Mouse (Mus musculus) forebrain, embryonic 15.5 days (tissue): ENCODE measurements around the gene Sorbs1. TPM values are rescaled to one million over a fixed set of nuclear protein-coding genes. Genes with fewer than 3 reads are reported as not detected.

Source experiments
- ATAC-seq: fragments of 200-750 bp; cut with Nextera tagmentation; replicated peaks from 2 replicates; pipeline ENCODE4 v1.8.0; 2017; ENCODE audit warnings: mild to moderate bottlenecking, moderate TSS enrichment, moderate library complexity
- H3K27ac ChIP-seq: fragments of 300-500 bp; sonication (generic); replicated peaks from 2 replicates; pipeline ENCODE4 v1.5.1; 2015; ENCODE audit warnings: mild to moderate bottlenecking, inconsistent platforms
- H3K27me3 ChIP-seq: fragments of 300-500 bp; sonication (generic); 2 replicates; pipeline ENCODE4 v1.6.1; 2015; ENCODE audit warnings: inconsistent platforms
- H3K36me3 ChIP-seq: fragments of 300-500 bp; sonication (generic); 2 replicates; pipeline ENCODE4 v1.6.1; 2015; ENCODE audit warnings: mild to moderate bottlenecking, inconsistent platforms
- H3K4me1 ChIP-seq: fragments of 300-500 bp; sonication (generic); 2 replicates; pipeline ENCODE4 v1.6.1; 2015; ENCODE audit warnings: inconsistent platforms
- H3K4me2 ChIP-seq: fragments of 300-500 bp; sonication (generic); replicated peaks from 2 replicates; pipeline ENCODE4 v1.6.1; 2015; ENCODE audit warnings: mild to moderate bottlenecking, inconsistent platforms
- H3K4me3 ChIP-seq: fragments of 300-500 bp; sonication (generic); 2 replicates; pipeline ENCODE4 v1.5.1; 2015; ENCODE audit warnings: mild to moderate bottlenecking, inconsistent platforms
- H3K9ac ChIP-seq: fragments of 300-500 bp; sonication (generic); replicated peaks from 2 replicates; pipeline ENCODE4 v1.6.1; 2015; ENCODE audit warnings: mild to moderate bottlenecking, inconsistent platforms
- H3K9me3 ChIP-seq: fragments of 300-500 bp; sonication (generic); 2 replicates; pipeline ENCODE4 v1.6.1; 2016; ENCODE audit warnings: inconsistent platforms
- WGBS: fragments of 180-500 bp; shearing (Covaris S2); methylation state at CpG from one replicate; pipeline ENCODE4 v1.1.7; 2015; ENCODE audit warnings: mixed read lengths; 5-methylcytosine and 5-hydroxymethylcytosine counted together
- polyA plus RNA-seq: library from polyadenylated mRNA; unstranded; fragments of >200 nt; fragmentation: Nextera tagmentation; extraction: Ambion mirVana; gene quantifications from 2 replicates; pipeline ENCODE4 v1.2.1, GENCODE M21; 2015

The Sorbs1 gene
- polyA plus RNA-seq, 1 experiment from 2014 or later = 111 TPM

GRCm38 (mm10) chr19:40356536-40357522 is 156.8 kb downstream of the Sorbs1 start:
- Histone ChIP-seq H3K27ac (no peak overlapping the region), H3K4me1 (peaks cover 15% of the 10 kb centered on the region), H3K4me2 (no peak overlapping the region), H3K9ac (no peak overlapping the region), H3K9me3 (no peaks in the 10 kb centered on the region), H3K36me3 (peaks cover 2% of the 10 kb centered on the region), H3K27me3 (no peaks in the 10 kb centered on the region), H3K4me3 (no peak overlapping the region)
- WGBS = 87% methylated on average over 15 of the region's 15 CpGs
- ATAC-seq = no peak

- no peak overlapping the region for H3K9ac ChIP-seq
- H3K27me3 ChIP-seq = no peaks in the 10 kb centered on the region
- H3K4me3 ChIP-seq = no peak overlapping the region
- no peaks in the 10 kb centered on the region for H3K9me3 ChIP-seq
- H3K36me3 ChIP-seq = peaks cover 5% of the 10 kb centered on the region
- ATAC-seq = no peak
- no peak overlapping the region for H3K4me2 ChIP-seq
- H3K27ac ChIP-seq = no peak overlapping the region
- peaks cover 10% of the 10 kb centered on the region for H3K4me1 ChIP-seq
- WGBS = 90% methylated on average over 3 of the region's 3 CpGs
Measured at GRCm38 (mm10) chr19:40355075-40355474, 158.5 kb downstream of the Sorbs1 start.

GRCm38 (mm10) chr19:40352006-40352405 is 161.6 kb downstream of the Sorbs1 start:
- no peak for ATAC-seq

GRCm38 (mm10) chr19:40350835-40351234 is 162.7 kb downstream of the Sorbs1 start:
- 85% methylated on average over 4 of the region's 4 CpGs for WGBS
- H3K27ac ChIP-seq = peak overlapping the region; percentile 79; the same call in 1 of the 2 replicates

More at GRCm38 (mm10) chr19:40352006-40352405, 161.6 kb downstream of the Sorbs1 start:
- Histone ChIP-seq H3K9ac (no peak overlapping the region), H3K4me1 (peaks cover 36% of the 10 kb centered on the region), H3K27me3 (no peaks in the 10 kb centered on the region), H3K4me2 (no peak overlapping the region), H3K36me3 (peaks cover 5% of the 10 kb centered on the region), H3K9me3 (no peaks in the 10 kb centered on the region), H3K27ac (no peak overlapping the region), H3K4me3 (no peak overlapping the region)
- WGBS = 79% methylated on average over 14 of the region's 14 CpGs

GRCm38 (mm10) chr19:40349713-40350671 is 163.6 kb downstream of the Sorbs1 start:
- Histone ChIP-seq H3K4me2 (peak overlapping the region; percentile 33), H3K4me1 (peaks cover 41% of the 10 kb centered on the region), H3K9me3 (no peaks in the 10 kb centered on the region), H3K36me3 (peaks cover 5% of the 10 kb centered on the region), H3K27ac (peak overlapping the region; percentile 79), H3K27me3 (no peaks in the 10 kb centered on the region), H3K9ac (peak overlapping the region; percentile 17; the same call in 1 of the 2 replicates), H3K4me3 (0 out of 2 replicates have a peak overlapping the region, but pooled peaks have one; percentile 4)
- ATAC-seq = peak; percentile 68
- 5% methylated on average over 16 of the region's 16 CpGs for WGBS

More at GRCm38 (mm10) chr19:40350835-40351234, 162.7 kb downstream of the Sorbs1 start:
- ATAC-seq = no peak
- Histone ChIP-seq H3K36me3 (peaks cover 5% of the 10 kb centered on the region), H3K27me3 (no peaks in the 10 kb centered on the region), H3K9ac (no peak overlapping the region), H3K4me3 (no peak overlapping the region), H3K4me2 (no peak overlapping the region), H3K4me1 (peaks cover 41% of the 10 kb centered on the region), H3K9me3 (no peaks in the 10 kb centered on the region)

- H3K4me3 ChIP-seq = no peak overlapping the region
- peaks cover 7% of the 10 kb centered on the region for H3K36me3 ChIP-seq
- H3K27ac ChIP-seq = peak overlapping the region; percentile 79
- no peaks in the 10 kb centered on the region for H3K9me3 ChIP-seq
- H3K27me3 ChIP-seq = no peaks in the 10 kb centered on the region
- H3K9ac ChIP-seq = no peak overlapping the region
- peaks cover 41% of the 10 kb centered on the region for H3K4me1 ChIP-seq
- WGBS = 49% methylated on average over 3 of the region's 3 CpGs
- no peak for ATAC-seq
- H3K4me2 ChIP-seq = peak overlapping the region; percentile 33; the same call in 1 of the 2 replicates
Measured at GRCm38 (mm10) chr19:40349281-40349680, 164.3 kb downstream of the Sorbs1 start.

GRCm38 (mm10) chr19:40348652-40349051 is 164.9 kb downstream of the Sorbs1 start:
- no peak overlapping the region for H3K9ac ChIP-seq
- H3K4me3 ChIP-seq = no peak overlapping the region
- peaks cover 11% of the 10 kb centered on the region for H3K36me3 ChIP-seq
- H3K9me3 ChIP-seq = no peaks in the 10 kb centered on the region
- peaks cover 41% of the 10 kb centered on the region for H3K4me1 ChIP-seq
- H3K27me3 ChIP-seq = no peaks in the 10 kb centered on the region
- ATAC-seq = no peak
- H3K27ac ChIP-seq = peak overlapping the region; percentile 79
- no peak overlapping the region for H3K4me2 ChIP-seq
- WGBS = 23% methylated on average over 2 of the region's 2 CpGs

- Histone ChIP-seq H3K4me3 (no peak overlapping the region), H3K36me3 (peaks cover 11% of the 10 kb centered on the region), H3K27me3 (no peaks in the 10 kb centered on the region), H3K9me3 (no peaks in the 10 kb centered on the region), H3K4me2 (no peak overlapping the region), H3K9ac (no peak overlapping the region), H3K4me1 (peaks cover 41% of the 10 kb centered on the region), H3K27ac (peak overlapping the region; percentile 79)
- WGBS = 9% methylated on average over 7 of the region's 7 CpGs
- ATAC-seq = peak; percentile 74
Measured at GRCm38 (mm10) chr19:40348175-40348574, 165.4 kb downstream of the Sorbs1 start.

- no peak for ATAC-seq
- no peak overlapping the region for H3K4me2 ChIP-seq
- peaks cover 9% of the 10 kb centered on the region for H3K36me3 ChIP-seq
- peak overlapping the region; percentile 79; the same call in 1 of the 2 replicates for H3K27ac ChIP-seq
- no peak overlapping the region for H3K9ac ChIP-seq
- 70% methylated on average over 3 of the region's 3 CpGs for WGBS
- no peak overlapping the region for H3K4me3 ChIP-seq
- peaks cover 41% of the 10 kb centered on the region for H3K4me1 ChIP-seq
- no peaks in the 10 kb centered on the region for H3K27me3 ChIP-seq
- no peaks in the 10 kb centered on the region for H3K9me3 ChIP-seq
Measured at GRCm38 (mm10) chr19:40346908-40347307, 166.7 kb downstream of the Sorbs1 start.

GRCm38 (mm10) chr19:40346232-40346844 is 167.2 kb downstream of the Sorbs1 start:
- no peaks in the 10 kb centered on the region for H3K27me3 ChIP-seq
- no peak for ATAC-seq
- H3K4me2 ChIP-seq = no peak overlapping the region
- no peaks in the 10 kb centered on the region for H3K9me3 ChIP-seq
- H3K4me3 ChIP-seq = no peak overlapping the region
- no peak overlapping the region for H3K9ac ChIP-seq
- H3K27ac ChIP-seq = no peak overlapping the region
- H3K4me1 ChIP-seq = peaks cover 41% of the 10 kb centered on the region
- peaks cover 6% of the 10 kb centered on the region for H3K36me3 ChIP-seq
- 71% methylated on average over 5 of the region's 5 CpGs for WGBS

GRCm38 (mm10) chr19:40345684-40346083 is 167.9 kb downstream of the Sorbs1 start:
- Histone ChIP-seq H3K27me3 (no peaks in the 10 kb centered on the region), H3K4me3 (no peak overlapping the region), H3K9me3 (no peaks in the 10 kb centered on the region), H3K4me2 (no peak overlapping the region), H3K27ac (no peak overlapping the region), H3K36me3 (peaks cover 6% of the 10 kb centered on the region), H3K9ac (no peak overlapping the region), H3K4me1 (peaks cover 39% of the 10 kb centered on the region)
- no peak for ATAC-seq
- 22% methylated on average over 5 of the region's 5 CpGs for WGBS
